Mouse (Mus musculus): ENCODE measurements around the gene Tmem184b. TPM values are rescaled to one million over a fixed set of nuclear protein-coding genes. Genes with fewer than 3 reads are reported as not detected.

Gene Tmem184b
- total and polyA plus RNA-seq, 3 experiments = 38.7 to 83.1 (median 42.9) TPM

- no peak for TF ChIP-seq CTCF (IDR thresholded peaks at IDR 0.05)
- 0 out of 2 replicates have a peak, but pooled peaks have one; percentile 16 for TF ChIP-seq EP300 (IDR thresholded peaks at IDR 0.05; ENCODE audit: insufficient read depth, low read depth, low read length)
- H3K27me3 ChIP-seq (ENCODE audit: control insufficient read depth, insufficient read depth, low read length) = no peaks in the 10 kb centered on the region
- H3K4me3 ChIP-seq = no peak overlapping the region
- H3K9ac ChIP-seq (ENCODE audit: low read depth, low read length) = 0 out of 2 replicates have a peak overlapping the region, but pooled peaks have one; percentile 7
- peaks cover 17% of the 10 kb centered on the region for H3K79me2 ChIP-seq (replicated peaks; ENCODE audit: control insufficient read depth, insufficient read depth, low read length)
- H3K4me1 ChIP-seq (ENCODE audit: control insufficient read depth, insufficient read depth, low read length) = peaks cover 50% of the 10 kb centered on the region
- WGBS = 31% methylated on average over 6 of the region's 6 CpGs
- peak overlapping the region; percentile 41 for H3K27ac ChIP-seq
- H3K36me3 ChIP-seq (ENCODE audit: control insufficient read depth, insufficient read depth, low read length) = peaks cover 4% of the 10 kb centered on the region
- intact Hi-C loops (cut with DNase I) = no loop called here
- peak in 1 of 2 experiments; percentile 20 for DNase-seq
These were observed 16.3 kb downstream of the Tmem184b start for GRCm38 (mm10) chr15:79387081-79387480.

- intact Hi-C loops (cut with DNase I) = loop anchor here (2.0 kb wide), 1 partner anchor 15 kb away; no protein-coding TSS in a partner anchor
These were observed 21.7 kb downstream of the Tmem184b start for GRCm38 (mm10) chr15:79381644-79382043.

GRCm38 (mm10) chr15:79380468-79381444 lies 22.6 kb downstream of the Tmem184b start:
- H3K79me2 ChIP-seq (replicated peaks; ENCODE audit: control insufficient read depth, insufficient read depth, low read length) = peaks cover 11% of the 10 kb centered on the region
- intact Hi-C loops (cut with DNase I) = loop anchor here (2.0 kb wide), 1 partner anchor 16 kb away; no protein-coding TSS in a partner anchor
- 24% methylated on average over 23 of the region's 23 CpGs for WGBS
- H3K27me3 ChIP-seq (ENCODE audit: control insufficient read depth, insufficient read depth, low read length) = no peaks in the 10 kb centered on the region
- peak; percentile 78 to 84 for DNase-seq
- 0 out of 2 replicates have a peak, but pooled peaks have one; percentile 18 for TF ChIP-seq POLR2A (IDR thresholded peaks at IDR 0.05; ENCODE audit: insufficient read depth, low read depth, low read length)
- TF ChIP-seq EP300 (IDR thresholded peaks at IDR 0.05; ENCODE audit: insufficient read depth, low read depth, low read length) = peak; percentile 74; the same call in 1 of the 2 replicates
- TF ChIP-seq CTCF (IDR thresholded peaks at IDR 0.05) = peak; percentile 85
- peak overlapping the region; percentile 38 for H3K4me3 ChIP-seq
- H3K27ac ChIP-seq = peak overlapping the region; percentile 80
- peaks cover 3% of the 10 kb centered on the region for H3K36me3 ChIP-seq (ENCODE audit: control insufficient read depth, insufficient read depth, low read length)
- H3K9ac ChIP-seq (ENCODE audit: low read depth, low read length) = peak overlapping the region; percentile 41
- H3K4me1 ChIP-seq (ENCODE audit: control insufficient read depth, insufficient read depth, low read length) = peaks cover 45% of the 10 kb centered on the region

More at GRCm38 (mm10) chr15:79381644-79382043, 21.7 kb downstream of the Tmem184b start:
- peaks cover 3% of the 10 kb centered on the region for H3K36me3 ChIP-seq (ENCODE audit: control insufficient read depth, insufficient read depth, low read length)
- no peak overlapping the region for H3K4me3 ChIP-seq
- peaks cover 49% of the 10 kb centered on the region for H3K4me1 ChIP-seq (ENCODE audit: control insufficient read depth, insufficient read depth, low read length)
- H3K79me2 ChIP-seq (replicated peaks; ENCODE audit: control insufficient read depth, insufficient read depth, low read length) = peaks cover 11% of the 10 kb centered on the region
- TF ChIP-seq POLR2A (IDR thresholded peaks at IDR 0.05; ENCODE audit: insufficient read depth, low read depth, low read length) (no peak), EP300 (IDR thresholded peaks at IDR 0.05; ENCODE audit: insufficient read depth, low read depth, low read length) (no peak), CTCF (IDR thresholded peaks at IDR 0.05) (no peak)
- 0 out of 2 replicates have a peak overlapping the region, but pooled peaks have one; percentile 0 for H3K9ac ChIP-seq (ENCODE audit: low read depth, low read length)
- DNase-seq = no peak
- peak overlapping the region; percentile 80 for H3K27ac ChIP-seq
- H3K27me3 ChIP-seq (ENCODE audit: control insufficient read depth, insufficient read depth, low read length) = no peaks in the 10 kb centered on the region
- 67% methylated on average over 9 of the region's 9 CpGs for WGBS

- peak overlapping the region; percentile 88 for H3K27ac ChIP-seq
- no peak overlapping the region for H3K9ac ChIP-seq (ENCODE audit: low read depth, low read length)
- WGBS = 50% methylated on average over 7 of the region's 7 CpGs
- no peaks in the 10 kb centered on the region for H3K27me3 ChIP-seq (ENCODE audit: control insufficient read depth, insufficient read depth, low read length)
- DNase-seq = no peak
- peaks cover 43% of the 10 kb centered on the region for H3K4me1 ChIP-seq (ENCODE audit: control insufficient read depth, insufficient read depth, low read length)
- H3K4me3 ChIP-seq = no peak overlapping the region
- TF ChIP-seq POLR2A (IDR thresholded peaks at IDR 0.05; ENCODE audit: insufficient read depth, low read depth, low read length) = no peak
- TF ChIP-seq EP300 (IDR thresholded peaks at IDR 0.05; ENCODE audit: insufficient read depth, low read depth, low read length) = no peak
- H3K79me2 ChIP-seq (replicated peaks; ENCODE audit: control insufficient read depth, insufficient read depth, low read length) = peaks cover 10% of the 10 kb centered on the region
- intact Hi-C loops (cut with DNase I) = loop anchor here (2.0 to 5.0 kb wide), 2 partner anchors 17 to 57 kb away; no protein-coding TSS in a partner anchor
- peaks cover 3% of the 10 kb centered on the region for H3K36me3 ChIP-seq (ENCODE audit: control insufficient read depth, insufficient read depth, low read length)
These were observed 23.7 kb downstream of the Tmem184b start for GRCm38 (mm10) chr15:79379658-79380057.

GRCm38 (mm10) chr15:79378608-79379007 lies 24.8 kb downstream of the Tmem184b start:
- TF ChIP-seq CTCF (IDR thresholded peaks at IDR 0.05) (no peak), POLR2A (IDR thresholded peaks at IDR 0.05; ENCODE audit: insufficient read depth, low read depth, low read length) (no peak), EP300 (IDR thresholded peaks at IDR 0.05; ENCODE audit: insufficient read depth, low read depth, low read length) (no peak)

More at GRCm38 (mm10) chr15:79378608-79379007, 24.8 kb downstream of the Tmem184b start:
- Histone ChIP-seq H3K4me3 (no peak overlapping the region), H3K79me2 (replicated peaks; ENCODE audit: control insufficient read depth, insufficient read depth, low read length) (peaks cover 9% of the 10 kb centered on the region), H3K9ac (ENCODE audit: low read depth, low read length) (no peak overlapping the region), H3K4me1 (ENCODE audit: control insufficient read depth, insufficient read depth, low read length) (peaks cover 42% of the 10 kb centered on the region), H3K27me3 (ENCODE audit: control insufficient read depth, insufficient read depth, low read length) (no peaks in the 10 kb centered on the region), H3K36me3 (ENCODE audit: control insufficient read depth, insufficient read depth, low read length) (peaks cover 3% of the 10 kb centered on the region), H3K27ac (peak overlapping the region; percentile 88)
- intact Hi-C loops (cut with DNase I) = loop anchor here (5.0 kb wide), 1 partner anchor 56 kb away; no protein-coding TSS in a partner anchor
- 95% methylated on average over 10 of the region's 10 CpGs for WGBS
- DNase-seq = no peak

All from heart, adult 2 months (tissue).